Mouse (Mus musculus): ENCODE data around the gene Zfp410.

DNA sequence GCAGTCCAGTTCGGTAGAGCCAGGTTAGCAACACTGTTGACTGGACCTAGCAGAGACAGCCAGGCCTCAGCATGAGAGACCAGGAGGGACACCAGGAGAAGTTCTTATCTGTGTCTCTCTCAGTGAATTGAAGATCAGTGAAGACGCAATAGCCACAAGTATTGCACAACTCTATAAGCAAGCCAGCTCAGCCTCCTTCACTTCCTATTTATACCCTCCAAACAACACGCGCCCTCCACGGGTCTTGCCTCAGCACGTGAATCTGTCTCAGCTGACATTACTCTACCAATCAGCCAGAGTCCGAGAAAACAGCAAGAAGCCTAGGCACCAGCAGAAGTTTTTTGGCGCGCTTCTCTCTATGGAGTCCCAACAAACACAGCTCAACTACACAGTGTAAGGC, 41.4 kb upstream of the Zfp410 start:
- TF ChIP-seq POLR2A (IDR thresholded peaks at IDR 0.05; ENCODE audit: borderline replicate concordance, extremely low read depth, insufficient read depth, insufficient read length, poor library complexity, severe bottlenecking) (no peak), CTCF (IDR thresholded peaks at IDR 0.05; ENCODE audit: borderline replicate concordance, extremely low read depth, insufficient read depth, insufficient read length) (no peak)

All from brain, embryonic 14.5 days (tissue).